Mouse (Mus musculus): ENCODE measurements around the gene Ildr2. TPM values are rescaled to one million over a fixed set of nuclear protein-coding genes. Genes with fewer than 3 reads are reported as not detected.

Gene Ildr2
- polyA plus RNA-seq, 1 experiment, result 1.9 TPM

DNA sequence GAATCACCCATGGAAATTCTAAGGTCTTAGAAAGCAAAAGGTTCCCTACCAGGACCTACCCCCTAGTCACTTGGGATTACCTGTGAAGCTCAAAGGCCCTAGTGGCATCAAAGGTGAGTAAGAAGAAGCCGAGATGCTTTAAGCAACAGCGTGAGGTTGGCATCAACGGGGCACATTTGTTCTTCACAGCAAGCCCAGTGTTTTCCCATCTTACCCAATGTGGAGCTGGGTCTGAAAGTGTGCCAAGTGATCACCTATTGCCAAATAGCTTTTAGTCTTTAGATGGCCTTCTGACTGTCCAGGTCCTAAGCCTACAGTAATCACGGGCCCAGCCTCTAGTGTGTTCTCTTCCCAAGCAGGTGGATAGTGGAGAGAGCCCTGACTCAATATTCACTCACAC, 61.8 kb downstream of the Ildr2 start:
- Histone ChIP-seq H3K79me2 (ENCODE audit: control insufficient read depth, insufficient read depth) (no peaks in the 10 kb centered on the region), H3ac (ENCODE audit: control insufficient read depth, insufficient read length) (no peak overlapping the region), H3K27me3 (ENCODE audit: control insufficient read depth, insufficient read depth, insufficient read length) (no peaks in the 10 kb centered on the region), H3K36me3 (ENCODE audit: control insufficient read depth, insufficient read depth) (no peaks in the 10 kb centered on the region), H3K4me2 (ENCODE audit: low read depth) (no peak overlapping the region), H3K4me3 (no peak overlapping the region)
- TF ChIP-seq MAX (IDR thresholded peaks at IDR 0.05; ENCODE audit: low read depth) (no peak), POLR2AphosphoS2 (IDR thresholded peaks at IDR 0.05; ENCODE audit: insufficient read length, low read depth) (no peak), MYOD1 (IDR thresholded peaks at IDR 0.05; ENCODE audit: control insufficient read depth in 1 of 3, insufficient read length in 2 of 3, low read depth in 2 of 3) (no peak), TCF3 (IDR thresholded peaks at IDR 0.05; ENCODE audit: insufficient read length, low read depth) (no peak), MYOG (IDR thresholded peaks at IDR 0.05; ENCODE audit: control insufficient read depth in 1 of 3, insufficient read depth in 1 of 3, insufficient read length in 2 of 3, low read depth in 2 of 3) (no peak), POLR2A (IDR thresholded peaks at IDR 0.05; ENCODE audit: insufficient read length, low read depth) (no peak), USF1 (IDR thresholded peaks at IDR 0.05; ENCODE audit: low read depth) (no peak), E2F4 (IDR thresholded peaks at IDR 0.05; ENCODE audit: insufficient read depth) (no peak)

DNA sequence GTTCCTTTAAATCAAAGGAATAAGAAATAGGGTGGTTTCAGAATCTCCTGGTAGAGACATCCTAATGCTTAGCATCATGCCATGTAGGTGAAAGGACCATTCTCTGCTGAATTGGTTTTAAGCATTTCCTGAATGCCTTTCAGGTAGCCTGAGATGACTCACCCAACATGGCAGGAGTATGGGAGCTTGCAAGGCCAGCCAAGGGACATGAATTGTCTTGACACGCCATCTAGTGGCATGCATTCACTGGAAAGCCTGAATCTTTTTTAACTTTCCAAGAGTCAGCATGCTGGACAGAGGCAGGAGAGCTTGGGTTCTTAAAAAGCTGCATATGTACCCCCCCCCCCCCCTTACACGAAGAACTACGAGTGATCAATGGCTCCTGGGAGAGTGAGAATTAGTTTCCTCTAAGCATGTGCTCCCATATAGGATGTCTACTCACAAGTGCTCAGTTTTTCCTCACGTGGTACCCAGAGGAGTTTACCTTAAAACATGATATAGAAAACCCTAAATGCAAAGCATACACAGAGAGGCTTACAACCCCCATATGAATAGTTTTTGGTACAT, 65.3 kb downstream of the Ildr2 start:
- Histone ChIP-seq H3K79me2 (ENCODE audit: control insufficient read depth, insufficient read depth) (no peaks in the 10 kb centered on the region), H3ac (ENCODE audit: control insufficient read depth, insufficient read length) (no peak overlapping the region), H3K27me3 (ENCODE audit: control insufficient read depth, insufficient read depth, insufficient read length) (peaks cover 4% of the 10 kb centered on the region), H3K36me3 (ENCODE audit: control insufficient read depth, insufficient read depth) (no peaks in the 10 kb centered on the region), H3K4me2 (ENCODE audit: low read depth) (no peak overlapping the region), H3K4me3 (no peak overlapping the region)
- TF ChIP-seq CEBPB (IDR thresholded peaks at IDR 0.05; ENCODE audit: insufficient read depth, poor library complexity, severe bottlenecking) (no peak), SRF (IDR thresholded peaks at IDR 0.05; ENCODE audit: control insufficient read depth, insufficient read length, low read depth) (no peak), REST (IDR thresholded peaks at IDR 0.05; ENCODE audit: insufficient read depth, insufficient read length) (peak; percentile 57), MYOG (IDR thresholded peaks at IDR 0.05; ENCODE audit: control insufficient read depth in 1 of 3, insufficient read depth in 1 of 3, insufficient read length in 2 of 3, low read depth in 2 of 3) (no peak)

DNA sequence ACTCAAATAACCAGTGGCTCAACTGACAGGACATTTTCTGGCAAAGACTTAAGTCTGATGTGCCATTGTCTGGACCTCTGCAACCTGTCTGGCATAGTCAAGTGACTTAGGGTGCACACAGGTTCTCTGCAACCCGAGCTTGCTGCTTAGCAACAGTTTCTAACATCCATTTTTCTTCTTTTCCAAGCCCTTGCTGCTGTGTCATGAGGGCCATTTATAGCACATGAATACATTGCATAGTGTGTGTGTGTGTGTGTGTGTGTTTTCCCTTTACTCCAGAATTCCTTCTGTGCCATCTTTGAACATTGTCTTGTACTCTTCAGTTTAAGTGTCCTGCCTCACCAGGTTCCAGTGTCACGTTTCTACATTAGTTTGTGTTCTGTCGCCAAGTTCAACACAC, 72.5 kb downstream of the Ildr2 start:
- no peaks in the 10 kb centered on the region for H3K79me2 ChIP-seq (ENCODE audit: control insufficient read depth, insufficient read depth)
- no peaks in the 10 kb centered on the region for H3K36me3 ChIP-seq (ENCODE audit: control insufficient read depth, insufficient read depth)
- H3ac ChIP-seq (ENCODE audit: control insufficient read depth, insufficient read length), result no peak overlapping the region
- no peak for TF ChIP-seq REST (IDR thresholded peaks at IDR 0.05; ENCODE audit: insufficient read depth, insufficient read length)
- TF ChIP-seq POLR2A (IDR thresholded peaks at IDR 0.05; ENCODE audit: insufficient read length, low read depth), result no peak
- TF ChIP-seq POLR2AphosphoS2 (IDR thresholded peaks at IDR 0.05; ENCODE audit: insufficient read length, low read depth), result no peak
- no peak for TF ChIP-seq USF1 (IDR thresholded peaks at IDR 0.05; ENCODE audit: low read depth)
- TF ChIP-seq TCF3 (IDR thresholded peaks at IDR 0.05; ENCODE audit: insufficient read length, low read depth), result no peak
- no peak for TF ChIP-seq MYOD1 (IDR thresholded peaks at IDR 0.05; ENCODE audit: control insufficient read depth in 1 of 3, insufficient read length in 2 of 3, low read depth in 2 of 3)
- TF ChIP-seq SRF (IDR thresholded peaks at IDR 0.05; ENCODE audit: control insufficient read depth, insufficient read length, low read depth), result no peak
- no peak for TF ChIP-seq TCF12 (IDR thresholded peaks at IDR 0.05; ENCODE audit: insufficient read depth, poor library complexity, severe bottlenecking)
- no peak for TF ChIP-seq E2F4 (IDR thresholded peaks at IDR 0.05; ENCODE audit: insufficient read depth)
- no peak for TF ChIP-seq MAX (IDR thresholded peaks at IDR 0.05; ENCODE audit: low read depth)
- TF ChIP-seq CEBPB (IDR thresholded peaks at IDR 0.05; ENCODE audit: insufficient read depth, poor library complexity, severe bottlenecking), result no peak
- TF ChIP-seq MYOG (IDR thresholded peaks at IDR 0.05; ENCODE audit: control insufficient read depth in 1 of 3, insufficient read depth in 1 of 3, insufficient read length in 2 of 3, low read depth in 2 of 3), result no peak
- peaks cover 4% of the 10 kb centered on the region for H3K27me3 ChIP-seq (ENCODE audit: control insufficient read depth, insufficient read depth, insufficient read length)
- H3K4me3 ChIP-seq, result no peak overlapping the region
- no peak overlapping the region for H3K4me2 ChIP-seq (ENCODE audit: low read depth)

DNA sequence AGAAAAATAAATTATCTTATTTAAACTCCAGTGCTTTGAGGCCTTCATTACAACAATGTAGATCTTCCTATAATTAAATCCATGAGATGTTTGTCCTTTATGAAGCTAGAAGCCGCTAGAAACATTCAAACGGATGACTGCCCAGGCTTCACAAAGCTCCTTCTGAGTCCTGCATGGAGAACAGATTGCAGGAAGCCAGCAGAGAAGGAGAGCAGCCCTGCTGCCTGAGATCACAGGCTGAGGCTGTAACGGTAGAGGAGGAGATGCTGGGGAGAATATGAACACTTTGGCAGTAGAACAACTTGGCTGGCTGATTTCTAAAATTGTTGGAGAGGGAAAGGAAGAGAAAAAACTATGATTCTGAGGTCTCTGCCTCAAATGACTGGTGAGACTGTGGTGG, 76.8 kb downstream of the Ildr2 start:
- Histone ChIP-seq H3ac (ENCODE audit: control insufficient read depth, insufficient read length) (no peak overlapping the region), H3K27me3 (ENCODE audit: control insufficient read depth, insufficient read depth, insufficient read length) (no peaks in the 10 kb centered on the region), H3K36me3 (ENCODE audit: control insufficient read depth, insufficient read depth) (no peaks in the 10 kb centered on the region), H3K4me3 (no peak overlapping the region), H3K4me2 (ENCODE audit: low read depth) (no peak overlapping the region), H3K79me2 (ENCODE audit: control insufficient read depth, insufficient read depth) (no peaks in the 10 kb centered on the region)
- TF ChIP-seq POLR2AphosphoS2 (IDR thresholded peaks at IDR 0.05; ENCODE audit: insufficient read length, low read depth) (no peak), TCF3 (IDR thresholded peaks at IDR 0.05; ENCODE audit: insufficient read length, low read depth) (no peak), CEBPB (IDR thresholded peaks at IDR 0.05; ENCODE audit: insufficient read depth, poor library complexity, severe bottlenecking) (no peak), E2F4 (IDR thresholded peaks at IDR 0.05; ENCODE audit: insufficient read depth) (no peak), MAX (IDR thresholded peaks at IDR 0.05; ENCODE audit: low read depth) (no peak), MYOG (IDR thresholded peaks at IDR 0.05; ENCODE audit: control insufficient read depth in 1 of 3, insufficient read depth in 1 of 3, insufficient read length in 2 of 3, low read depth in 2 of 3) (no peak), TCF12 (IDR thresholded peaks at IDR 0.05; ENCODE audit: insufficient read depth, poor library complexity, severe bottlenecking) (no peak), MYOD1 (IDR thresholded peaks at IDR 0.05; ENCODE audit: control insufficient read depth in 1 of 3, insufficient read length in 2 of 3, low read depth in 2 of 3) (no peak), USF1 (IDR thresholded peaks at IDR 0.05; ENCODE audit: low read depth) (no peak), REST (IDR thresholded peaks at IDR 0.05; ENCODE audit: insufficient read depth, insufficient read length) (no peak), SRF (IDR thresholded peaks at IDR 0.05; ENCODE audit: control insufficient read depth, insufficient read length, low read depth) (no peak), POLR2A (IDR thresholded peaks at IDR 0.05; ENCODE audit: insufficient read length, low read depth) (no peak)

DNA sequence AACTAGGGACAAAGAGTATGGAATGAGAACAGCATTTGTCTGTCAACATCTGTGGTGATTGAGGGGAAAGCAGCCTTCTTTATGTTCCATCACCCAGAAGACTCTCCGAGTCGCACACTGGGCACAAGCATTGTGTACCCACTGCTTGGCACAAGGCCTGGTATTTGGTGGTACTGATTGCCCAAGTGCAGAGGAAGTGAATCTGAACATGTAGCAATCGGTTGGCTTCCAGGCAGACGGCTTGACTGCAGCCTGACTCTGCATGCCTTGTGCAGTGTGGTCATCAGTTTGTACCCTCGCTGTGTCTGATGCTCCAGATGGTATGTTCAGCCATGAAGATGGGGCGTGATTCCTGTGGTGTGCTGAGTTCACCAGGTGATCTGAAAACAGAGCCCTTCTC, 85.2 kb downstream of the Ildr2 start:
- Histone ChIP-seq H3K79me2 (ENCODE audit: control insufficient read depth, insufficient read depth) (no peaks in the 10 kb centered on the region), H3K4me3 (no peak overlapping the region), H3K27me3 (ENCODE audit: control insufficient read depth, insufficient read depth, insufficient read length) (no peaks in the 10 kb centered on the region), H3ac (ENCODE audit: control insufficient read depth, insufficient read length) (no peak overlapping the region), H3K36me3 (ENCODE audit: control insufficient read depth, insufficient read depth) (no peaks in the 10 kb centered on the region), H3K4me2 (ENCODE audit: low read depth) (no peak overlapping the region)
- TF ChIP-seq MYOG (IDR thresholded peaks at IDR 0.05; ENCODE audit: control insufficient read depth in 1 of 3, insufficient read depth in 1 of 3, insufficient read length in 2 of 3, low read depth in 2 of 3), result no peak
- TF ChIP-seq TCF12 (IDR thresholded peaks at IDR 0.05; ENCODE audit: insufficient read depth, poor library complexity, severe bottlenecking), result no peak
- TF ChIP-seq POLR2A (IDR thresholded peaks at IDR 0.05; ENCODE audit: insufficient read length, low read depth), result no peak
- no peak for TF ChIP-seq USF1 (IDR thresholded peaks at IDR 0.05; ENCODE audit: low read depth)
- TF ChIP-seq TCF3 (IDR thresholded peaks at IDR 0.05; ENCODE audit: insufficient read length, low read depth), result no peak

Data from myocyte (in vitro differentiated cells).